Mouse (Mus musculus): ENCODE results near the gene Gfod2.

Gfod2 gene

GRCm38 (mm10) chr8:105757796-105758276 lies 628 bp downstream of the Gfod2 start:
- DNase-seq, result no peak

- no peak for DNase-seq
Measured at GRCm38 (mm10) chr8:105754688-105755087, 3.8 kb downstream of the Gfod2 start.

- DNase-seq, result no peak
Measured at GRCm38 (mm10) chr8:105753916-105754315, 4.5 kb downstream of the Gfod2 start.

GRCm38 (mm10) chr8:105750606-105751005 lies 7.9 kb downstream of the Gfod2 start:
- peak; percentile 95 for DNase-seq

GRCm38 (mm10) chr8:105743301-105743700 lies 15.2 kb downstream of the Gfod2 start:
- no peak for DNase-seq

GRCm38 (mm10) chr8:105739216-105739615 lies 19.2 kb downstream of the Gfod2 start:
- DNase-seq, result no peak

GRCm38 (mm10) chr8:105732186-105732585 lies 26.3 kb downstream of the Gfod2 start:
- no peak for DNase-seq

- DNase-seq, result peak; percentile 88
Measured at GRCm38 (mm10) chr8:105727397-105728124, 30.9 kb downstream of the Gfod2 start.

- DNase-seq, result no peak
Measured at GRCm38 (mm10) chr8:105725726-105726125, 32.7 kb downstream of the Gfod2 start.

- DNase-seq, result no peak
Measured at GRCm38 (mm10) chr8:105722861-105723260, 35.6 kb downstream of the Gfod2 start.

- no peak for DNase-seq
Measured at GRCm38 (mm10) chr8:105719637-105720036, 38.8 kb downstream of the Gfod2 start.

- no peak for DNase-seq
Measured at GRCm38 (mm10) chr8:105716302-105716945, 42.0 kb downstream of the Gfod2 start.

- peak; percentile 48 for DNase-seq
Measured at GRCm38 (mm10) chr8:105715042-105715441, 43.4 kb downstream of the Gfod2 start.

- peak; percentile 95 for DNase-seq
Measured at GRCm38 (mm10) chr8:105714139-105714538, 44.3 kb downstream of the Gfod2 start.

GRCm38 (mm10) chr8:105712286-105712685 lies 46.2 kb downstream of the Gfod2 start:
- no peak for DNase-seq

- no peak for DNase-seq
Measured at GRCm38 (mm10) chr8:105709317-105709716, 49.1 kb downstream of the Gfod2 start.

- no peak for DNase-seq
Measured at GRCm38 (mm10) chr8:105708675-105709074, 49.8 kb downstream of the Gfod2 start.

GRCm38 (mm10) chr8:105707498-105708403 lies 50.7 kb downstream of the Gfod2 start, which contains the start of the genes 4933405L10Rik and Enkd1:
4933405L10Rik (plus strand) TSS chr8:105707655.
Enkd1 (minus strand) TSS chr8:105708210.
- peak; percentile 95 for DNase-seq

GRCm38 (mm10) chr8:105706426-105706825 lies 52.0 kb downstream of the Gfod2 start:
- DNase-seq, result no peak

- DNase-seq, result no peak
Measured at GRCm38 (mm10) chr8:105704955-105705354, 53.5 kb downstream of the Gfod2 start.

- DNase-seq, result no peak
Measured at GRCm38 (mm10) chr8:105704146-105704812, 54.2 kb downstream of the Gfod2 start.

GRCm38 (mm10) chr8:105702731-105703415 lies 55.6 kb downstream of the Gfod2 start:
- no peak for DNase-seq
